Mouse (Mus musculus): ENCODE measurements around the gene Nmt1. TPM values are rescaled to one million over a fixed set of nuclear protein-coding genes. Genes with fewer than 3 reads are reported as not detected.

Nmt1 gene
- polyA plus RNA-seq, 1 experiment, result 74.3 TPM

- H3K4me3 ChIP-seq (ENCODE audit: insufficient read depth, low read length), result no peak overlapping the region
- TF ChIP-seq POLR2A (IDR thresholded peaks at IDR 0.05; ENCODE audit: extremely low read depth, insufficient read depth, low read length) (no peak), CTCF (IDR thresholded peaks at IDR 0.05; ENCODE audit: extremely low read depth, insufficient read depth, low read length) (no peak)
- H3K4me1 ChIP-seq (ENCODE audit: control insufficient read depth, insufficient read depth, low read length), result no peaks in the 10 kb centered on the region
- H3K27ac ChIP-seq (ENCODE audit: insufficient read depth, low read length), result no peak overlapping the region
Observed at GRCm38 (mm10) chr11:103099352-103099940, 71.5 kb downstream of the Nmt1 start.

GRCm38 (mm10) chr11:103100361-103100760, 72.4 kb downstream of the Nmt1 start:
- TF ChIP-seq CTCF (IDR thresholded peaks at IDR 0.05; ENCODE audit: extremely low read depth, insufficient read depth, low read length) (no peak), POLR2A (IDR thresholded peaks at IDR 0.05; ENCODE audit: extremely low read depth, insufficient read depth, low read length) (no peak)
- no peak overlapping the region for H3K4me3 ChIP-seq (ENCODE audit: insufficient read depth, low read length)

GRCm38 (mm10) chr11:103101481-103101865, 73.5 kb downstream of the Nmt1 start, which contains the start of the genes Plcd3 and Acbd4:
Plcd3 (minus strand) TSS chr11:103101658.
Acbd4 (plus strand) TSS chr11:103101682.
- TF ChIP-seq CTCF (IDR thresholded peaks at IDR 0.05; ENCODE audit: extremely low read depth, insufficient read depth, low read length) (no peak), POLR2A (IDR thresholded peaks at IDR 0.05; ENCODE audit: extremely low read depth, insufficient read depth, low read length) (peak; percentile 83)
- peak within 1 kb of the TSS; percentile 75 for H3K4me3 ChIP-seq (ENCODE audit: insufficient read depth, low read length)
- H3K4me1 ChIP-seq (ENCODE audit: control insufficient read depth, insufficient read depth, low read length), result no peaks in the 10 kb centered on the region
- H3K27ac ChIP-seq (ENCODE audit: insufficient read depth, low read length), result peak within 1 kb of the TSS; percentile 24; the same call in 1 of the 2 replicates

More at GRCm38 (mm10) chr11:103100361-103100760, 72.4 kb downstream of the Nmt1 start:
- Histone ChIP-seq H3K4me1 (ENCODE audit: control insufficient read depth, insufficient read depth, low read length) (no peaks in the 10 kb centered on the region), H3K27ac (ENCODE audit: insufficient read depth, low read length) (no peak overlapping the region)

GRCm38 (mm10) chr11:103101866-103102501, 74.0 kb downstream of the Nmt1 start:
- TF ChIP-seq POLR2A (IDR thresholded peaks at IDR 0.05; ENCODE audit: extremely low read depth, insufficient read depth, low read length), result peak; percentile 30; the same call in 1 of the 2 replicates
- TF ChIP-seq CTCF (IDR thresholded peaks at IDR 0.05; ENCODE audit: extremely low read depth, insufficient read depth, low read length), result no peak
- Histone ChIP-seq H3K4me1 (ENCODE audit: control insufficient read depth, insufficient read depth, low read length) (no peaks in the 10 kb centered on the region), H3K4me3 (ENCODE audit: insufficient read depth, low read length) (peak overlapping the region; percentile 75), H3K27ac (ENCODE audit: insufficient read depth, low read length) (peak overlapping the region; percentile 24; the same call in 1 of the 2 replicates)

- Histone ChIP-seq H3K4me3 (ENCODE audit: insufficient read depth, low read length) (peak overlapping the region; percentile 75), H3K27ac (ENCODE audit: insufficient read depth, low read length) (no peak overlapping the region), H3K4me1 (ENCODE audit: control insufficient read depth, insufficient read depth, low read length) (no peaks in the 10 kb centered on the region)
- peak; percentile 30; the same call in 1 of the 2 replicates for TF ChIP-seq POLR2A (IDR thresholded peaks at IDR 0.05; ENCODE audit: extremely low read depth, insufficient read depth, low read length)
- peak; percentile 100 for TF ChIP-seq CTCF (IDR thresholded peaks at IDR 0.05; ENCODE audit: extremely low read depth, insufficient read depth, low read length)
Observed at GRCm38 (mm10) chr11:103102725-103103349, 74.8 kb downstream of the Nmt1 start.

- Histone ChIP-seq H3K4me3 (ENCODE audit: insufficient read depth, low read length) (peak overlapping the region; percentile 75), H3K4me1 (ENCODE audit: control insufficient read depth, insufficient read depth, low read length) (no peaks in the 10 kb centered on the region), H3K27ac (ENCODE audit: insufficient read depth, low read length) (no peak overlapping the region)
- TF ChIP-seq POLR2A (IDR thresholded peaks at IDR 0.05; ENCODE audit: extremely low read depth, insufficient read depth, low read length) (no peak), CTCF (IDR thresholded peaks at IDR 0.05; ENCODE audit: extremely low read depth, insufficient read depth, low read length) (no peak)
Observed at GRCm38 (mm10) chr11:103103621-103104020, 75.6 kb downstream of the Nmt1 start.

GRCm38 (mm10) chr11:103104469-103104868, 76.5 kb downstream of the Nmt1 start:
- Histone ChIP-seq H3K4me3 (ENCODE audit: insufficient read depth, low read length) (no peak overlapping the region), H3K4me1 (ENCODE audit: control insufficient read depth, insufficient read depth, low read length) (no peaks in the 10 kb centered on the region), H3K27ac (ENCODE audit: insufficient read depth, low read length) (no peak overlapping the region)
- TF ChIP-seq POLR2A (IDR thresholded peaks at IDR 0.05; ENCODE audit: extremely low read depth, insufficient read depth, low read length) (no peak), CTCF (IDR thresholded peaks at IDR 0.05; ENCODE audit: extremely low read depth, insufficient read depth, low read length) (no peak)

- Histone ChIP-seq H3K4me1 (ENCODE audit: control insufficient read depth, insufficient read depth, low read length) (no peaks in the 10 kb centered on the region), H3K27ac (ENCODE audit: insufficient read depth, low read length) (no peak overlapping the region), H3K4me3 (ENCODE audit: insufficient read depth, low read length) (no peak overlapping the region)
- TF ChIP-seq CTCF (IDR thresholded peaks at IDR 0.05; ENCODE audit: extremely low read depth, insufficient read depth, low read length), result no peak
- no peak for TF ChIP-seq POLR2A (IDR thresholded peaks at IDR 0.05; ENCODE audit: extremely low read depth, insufficient read depth, low read length)
Observed at GRCm38 (mm10) chr11:103105180-103105725, 77.3 kb downstream of the Nmt1 start.

GRCm38 (mm10) chr11:103105810-103106209, 77.8 kb downstream of the Nmt1 start:
- TF ChIP-seq CTCF (IDR thresholded peaks at IDR 0.05; ENCODE audit: extremely low read depth, insufficient read depth, low read length) (no peak), POLR2A (IDR thresholded peaks at IDR 0.05; ENCODE audit: extremely low read depth, insufficient read depth, low read length) (no peak)

More at GRCm38 (mm10) chr11:103105810-103106209, 77.8 kb downstream of the Nmt1 start:
- no peak overlapping the region for H3K27ac ChIP-seq (ENCODE audit: insufficient read depth, low read length)
- no peaks in the 10 kb centered on the region for H3K4me1 ChIP-seq (ENCODE audit: control insufficient read depth, insufficient read depth, low read length)
- no peak overlapping the region for H3K4me3 ChIP-seq (ENCODE audit: insufficient read depth, low read length)
